8 mouse cellular contexts compared by ENCODE assay signal in the genomic region with DNA sequence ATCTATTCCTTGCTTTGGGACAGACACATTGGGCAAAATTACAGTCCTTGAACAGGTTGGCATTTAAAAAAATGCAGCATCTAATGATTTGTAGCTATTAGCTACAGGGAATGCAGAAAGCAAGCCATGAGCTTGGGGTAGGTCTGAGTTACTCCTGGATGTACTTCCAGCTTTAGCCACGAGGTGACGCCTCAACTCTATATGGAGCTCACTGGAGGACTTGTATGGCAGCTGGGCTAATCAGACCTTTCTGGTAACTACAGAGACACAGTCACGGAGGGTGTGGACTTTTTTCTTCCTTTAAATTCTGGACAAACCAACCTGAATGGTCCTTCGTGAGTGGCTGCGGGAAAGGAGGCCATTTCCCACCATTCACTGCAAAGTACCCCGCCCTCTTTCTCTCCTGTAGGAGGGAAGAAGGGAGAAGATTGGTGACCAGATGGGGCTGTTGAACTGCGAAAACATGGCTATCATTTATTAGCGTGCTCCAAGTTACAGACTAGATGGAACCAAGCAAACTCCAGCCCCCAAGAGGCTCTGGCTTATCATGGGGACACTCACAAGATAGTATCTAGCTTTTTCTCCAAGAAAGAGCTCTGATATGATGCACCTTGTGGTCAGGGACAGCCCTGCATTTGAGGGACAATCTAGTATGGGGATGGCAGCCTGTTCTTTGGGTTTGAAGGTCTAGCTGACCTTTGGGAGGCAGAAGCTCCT. TPM values are rescaled to one million over a fixed set of nuclear protein-coding genes. Genes with fewer than 3 reads are reported as not detected.
DNase-seq lines count a peak whose midpoint lies in the region; ATAC-seq and TF ChIP-seq lines count a peak whose summit lies in the region.

No protein-coding gene starts in this region.

- DNase-seq in CD8-positive naive resting alpha-beta T cell, adult 2 months (ENCODE audit: low read depth in 2 of 2, low spot score in 2 of 2) = peak; percentile 6 to 39
- peak; percentile 76 for DNase-seq in brain, embryonic 18.5 days (ENCODE audit: low read depth, low spot score)
- peak; percentile 82 for DNase-seq in forebrain, embryonic 11.5 days (ENCODE audit: low spot score)
- peak; percentile 92 for DNase-seq in kidney, postnatal 0 days (ENCODE audit: low spot score)
- peak; percentile 59 for DNase-seq in liver, adult 2 months (ENCODE audit: extremely low read depth, low read depth, low spot score)
- DNase-seq in testis, postnatal 10 days (ENCODE audit: low spot score) = peak; percentile 91

- no peak for TF ChIP-seq POLR2A in liver, adult 2 months (IDR thresholded peaks at IDR 0.05; ENCODE audit: extremely low read depth, insufficient read depth, low read length)

- H3K79me2 ChIP-seq in liver, adult 2 months (ENCODE audit: control insufficient read depth, insufficient read depth, low read length) = no peaks in the 10 kb centered on the region

- peak; percentile 71 for ATAC-seq in forebrain, embryonic 11.5 days (replicated peaks; ENCODE audit: low FRiP score)
- no peak for ATAC-seq in heart, embryonic 14.5 days (ENCODE audit: insufficient number of reproducible peaks, insufficient read depth, low FRiP score, low read depth)
- ATAC-seq in kidney, postnatal 0 days (replicated peaks; ENCODE audit: low FRiP score, low read depth) = peak; percentile 74; the same call in 1 of the 2 replicates
- ATAC-seq in neural tube, embryonic 14.5 days (ENCODE audit: low read depth) = peak; percentile 91

- H3K9ac ChIP-seq in forebrain, embryonic 11.5 days (ENCODE audit: low read length) = no peak overlapping the region
- 0 out of 2 replicates have a peak overlapping the region, but pooled peaks have one; percentile 5 for H3K9ac ChIP-seq in heart, embryonic 14.5 days (ENCODE audit: low read length)
- H3K9ac ChIP-seq in kidney, postnatal 0 days (ENCODE audit: low read depth, low read length) = no peak overlapping the region
- no peak overlapping the region for H3K9ac ChIP-seq in liver, adult 2 months (ENCODE audit: low read depth, low read length)
- no peak overlapping the region for H3K9ac ChIP-seq in neural tube, embryonic 14.5 days (replicated peaks; ENCODE audit: low read depth, low read length)

- no peak overlapping the region for H3K27ac ChIP-seq in forebrain, embryonic 11.5 days (ENCODE audit: low read depth, low read length)
- H3K27ac ChIP-seq in heart, embryonic 14.5 days (replicated peaks in 1 of 2; ENCODE audit: control insufficient read depth in 1 of 2, insufficient read depth in 1 of 2, low read depth in 2 of 2, low read length in 2 of 2) = no peak overlapping the region
- no peak overlapping the region for H3K27ac ChIP-seq in kidney, postnatal 0 days
- H3K27ac ChIP-seq in liver, adult 2 months (replicated peaks; ENCODE audit: insufficient read depth, low read depth, low read length) = no peak overlapping the region
- H3K27ac ChIP-seq in neural tube, embryonic 14.5 days (ENCODE audit: low read depth, low read length) = no peak overlapping the region

- no peaks in the 10 kb centered on the region for H3K36me3 ChIP-seq in forebrain, embryonic 11.5 days (ENCODE audit: control insufficient read depth, insufficient read depth, low read length)
- H3K36me3 ChIP-seq in heart, embryonic 14.5 days (ENCODE audit: control insufficient read depth, insufficient read depth, low read length) = no peaks in the 10 kb centered on the region
- H3K36me3 ChIP-seq in kidney, postnatal 0 days (ENCODE audit: insufficient read depth, low read length) = no peaks in the 10 kb centered on the region
- H3K36me3 ChIP-seq in liver, adult 2 months (ENCODE audit: control insufficient read depth, insufficient read depth, low read length) = no peaks in the 10 kb centered on the region
- no peaks in the 10 kb centered on the region for H3K36me3 ChIP-seq in neural tube, embryonic 14.5 days (ENCODE audit: control insufficient read depth, insufficient read depth, low read length)

- H3K4me2 ChIP-seq in forebrain, embryonic 11.5 days (ENCODE audit: low read depth, low read length, severe bottlenecking) = no peak overlapping the region; the same call in 1 of the 2 replicates
- H3K4me2 ChIP-seq in heart, embryonic 14.5 days (ENCODE audit: low read length) = peak overlapping the region; percentile 53
- peak overlapping the region; percentile 28; the same call in 1 of the 2 replicates for H3K4me2 ChIP-seq in kidney, postnatal 0 days (ENCODE audit: low read length)
- peak overlapping the region; percentile 23; the same call in 1 of the 2 replicates for H3K4me2 ChIP-seq in neural tube, embryonic 14.5 days (ENCODE audit: low read depth, low read length)

- peak; percentile 96 for TF ChIP-seq CTCF in kidney, postnatal 0 days (IDR thresholded peaks at IDR 0.05; ENCODE audit: low read depth)
- TF ChIP-seq CTCF in liver, adult 2 months (IDR thresholded peaks at IDR 0.05; ENCODE audit: low read depth, low read length) = peak; percentile 77

- no peak overlapping the region for H3K4me3 ChIP-seq in forebrain, embryonic 11.5 days (ENCODE audit: low read depth, low read length)
- H3K4me3 ChIP-seq in heart, embryonic 14.5 days (ENCODE audit: control insufficient read depth in 1 of 2, insufficient read depth in 1 of 2, low read depth in 1 of 2, low read length in 2 of 2) = peak overlapping the region in 1 of 2 experiments; percentile 10; a peak in 1 of 4 replicates
- no peak overlapping the region for H3K4me3 ChIP-seq in kidney, postnatal 0 days (replicated peaks; ENCODE audit: low read depth, low read length)
- no peak overlapping the region for H3K4me3 ChIP-seq in liver, adult 2 months (ENCODE audit: insufficient read depth, low read depth, low read length)
- no peak overlapping the region for H3K4me3 ChIP-seq in neural tube, embryonic 14.5 days (ENCODE audit: low read depth, low read length)

- no peaks in the 10 kb centered on the region for H3K27me3 ChIP-seq in forebrain, embryonic 11.5 days (ENCODE audit: control insufficient read depth, insufficient read depth, low read length)
- no peaks in the 10 kb centered on the region for H3K27me3 ChIP-seq in heart, embryonic 14.5 days (ENCODE audit: control insufficient read depth, insufficient read depth, low read length)
- H3K27me3 ChIP-seq in kidney, postnatal 0 days (ENCODE audit: insufficient read depth, low read length) = no peaks in the 10 kb centered on the region
- no peaks in the 10 kb centered on the region for H3K27me3 ChIP-seq in liver, adult 2 months (ENCODE audit: control insufficient read depth, insufficient read depth, low read length)
- H3K27me3 ChIP-seq in neural tube, embryonic 14.5 days (ENCODE audit: control insufficient read depth, insufficient read depth, low read length) = no peaks in the 10 kb centered on the region

- WGBS in forebrain, embryonic 11.5 days = 25% methylated on average over 8 of the region's 8 CpGs
- WGBS in heart, embryonic 14.5 days = 27% methylated on average over 8 of the region's 8 CpGs
- 16% methylated on average over 8 of the region's 8 CpGs for WGBS in kidney, postnatal 0 days
- WGBS in liver, adult 2 months = 28% methylated on average over 8 of the region's 8 CpGs
- WGBS in neural tube, embryonic 14.5 days = 15% methylated on average over 8 of the region's 8 CpGs

- H3K9me3 ChIP-seq in forebrain, embryonic 11.5 days (ENCODE audit: control insufficient read depth, low read length) = no peaks in the 10 kb centered on the region
- H3K9me3 ChIP-seq in heart, embryonic 14.5 days (ENCODE audit: control insufficient read depth, low read length) = no peaks in the 10 kb centered on the region
- H3K9me3 ChIP-seq in kidney, postnatal 0 days (replicated peaks; ENCODE audit: low read length) = no peaks in the 10 kb centered on the region
- no peaks in the 10 kb centered on the region for H3K9me3 ChIP-seq in neural tube, embryonic 14.5 days (ENCODE audit: control insufficient read depth, low read length)

- H3K4me1 ChIP-seq in forebrain, embryonic 11.5 days (replicated peaks; ENCODE audit: control insufficient read depth, insufficient read depth, low read length) = no peaks in the 10 kb centered on the region
- peaks cover 0 to 2% of the 10 kb centered on the region in 2 experiments; a peak in 1 of 4 replicates for H3K4me1 ChIP-seq in heart, embryonic 14.5 days (ENCODE audit: control insufficient read depth in 2 of 2, insufficient read depth in 2 of 2, low read length in 2 of 2)
- no peaks in the 10 kb centered on the region for H3K4me1 ChIP-seq in kidney, postnatal 0 days (replicated peaks; ENCODE audit: insufficient read depth, low read length)
- no peaks in the 10 kb centered on the region for H3K4me1 ChIP-seq in liver, adult 2 months (ENCODE audit: control insufficient read depth, insufficient read depth, low read length)
- no peaks in the 10 kb centered on the region for H3K4me1 ChIP-seq in neural tube, embryonic 14.5 days (ENCODE audit: control insufficient read depth, insufficient read depth, low read length)

RNA-seq across cellular contexts. Expression of a gene that starts 6.7 kb away (rescaled TPM):
- not detected in 2 replicates for polyA plus RNA-seq in forebrain, embryonic 11.5 days (2014; fragmentation: Nextera tagmentation; extraction: Ambion mirVana)
- polyA plus RNA-seq in heart, embryonic 14.5 days (2014; fragmentation: Nextera tagmentation; extraction: Ambion mirVana) = not detected in 2 replicates
- polyA plus RNA-seq in kidney, postnatal 0 days (2015; fragmentation: Nextera tagmentation; extraction: Ambion mirVana) = not detected in 2 replicates
- 3.2 and 4.0 TPM in 2 replicates for total RNA-seq in liver, adult 2 months (2014; rRNA removed)
- 11.3 and 22.4 TPM in 2 replicates for polyA plus RNA-seq in liver, adult 2 months (2012; rRNA removed)
- not detected in 2 replicates for polyA plus RNA-seq in neural tube, embryonic 14.5 days (2014; fragmentation: Nextera tagmentation; extraction: Ambion mirVana)

RNA-seq across cellular contexts. Expression of a gene that starts 57.1 kb away (rescaled TPM):
- polyA plus RNA-seq in forebrain, embryonic 11.5 days (2014; fragmentation: Nextera tagmentation; extraction: Ambion mirVana) = 1.0 and 2.3 TPM in 2 replicates
- polyA plus RNA-seq in heart, embryonic 14.5 days (2014; fragmentation: Nextera tagmentation; extraction: Ambion mirVana) = 3.3 and 3.6 TPM in 2 replicates
- 4.2 and 4.8 TPM in 2 replicates for polyA plus RNA-seq in kidney, postnatal 0 days (2015; fragmentation: Nextera tagmentation; extraction: Ambion mirVana)
- 0.07 and 0.09 TPM in 2 replicates for total RNA-seq in liver, adult 2 months (2014; rRNA removed)
- polyA plus RNA-seq in liver, adult 2 months (2012; rRNA removed) = 0.09 and 0.45 TPM in 2 replicates
- 0.32 and 0.91 TPM in 2 replicates for polyA plus RNA-seq in neural tube, embryonic 14.5 days (2014; fragmentation: Nextera tagmentation; extraction: Ambion mirVana)

Comparison
In these comparisons a context has a peak if more than half of its experiments do, and no peak if none do; other contexts are left out.
1. DNase-seq: peak in every context shown above with its lines; median percentile 92 in kidney, postnatal 0 days; 91 in testis, postnatal 10 days; 82 in forebrain, embryonic 11.5 days; 76 in brain, embryonic 18.5 days; 59 in liver, adult 2 months; 22 in CD8-positive naive resting alpha-beta T cell, adult 2 months.
2. RNA of a gene that starts 6.7 kb away (polyA plus RNA-seq): 11.3 to 22.4 TPM in liver, adult 2 months; not detected in kidney, postnatal 0 days, not detected in forebrain, embryonic 11.5 days, not detected in heart, embryonic 14.5 days and not detected in neural tube, embryonic 14.5 days; every median in the first group is over 10 times any median in the second.